20 mouse cellular contexts compared by ENCODE assay signal in genomic region chr6:49792524-49792923, GRCm38 (mm10). TPM values are rescaled to one million over a fixed set of nuclear protein-coding genes. Genes with fewer than 3 reads are reported as not detected.
A peak's percentile ranks its signal among the peaks of the same experiment; 100 is the strongest.
DNase-seq lines count a peak whose midpoint lies in the region; ATAC-seq and TF ChIP-seq lines count a peak whose summit lies in the region.
"Had no signal": no experiment of that assay in that cellular context is flagged by ENCODE, and none has a peak within 500 bp of the region (broad histone marks: within the 10 kb centered on the region; RNA-seq: fewer than 3 reads in every experiment).

No protein-coding gene starts in this region.

- H3K27ac ChIP-seq in embryonic facial prominence, embryonic 14.5 days (replicated peaks; ENCODE audit: low read depth, low read length): no peak overlapping the region
- no peak overlapping the region for H3K27ac ChIP-seq in embryonic facial prominence, embryonic 10.5 days (replicated peaks)
- H3K27ac ChIP-seq: heart, embryonic 13.5 days; hindbrain, embryonic 15.5 days; liver, embryonic 13.5 days; neural tube, embryonic 12.5 days had no signal

- in situ Hi-C loops in Patski (cut with MboI; ENCODE audit: low pct_unique_long_range_greater_than_20kb): no loop called here

- H3K9me3 ChIP-seq in embryonic facial prominence, embryonic 14.5 days (ENCODE audit: control insufficient read depth, low read length): no peaks in the 10 kb centered on the region
- no peaks in the 10 kb centered on the region for H3K9me3 ChIP-seq in embryonic facial prominence, embryonic 10.5 days
- H3K9me3 ChIP-seq: heart, embryonic 13.5 days; hindbrain, embryonic 15.5 days; liver, embryonic 13.5 days; neural tube, embryonic 12.5 days had no signal

- no peaks in the 10 kb centered on the region for H3K36me3 ChIP-seq in embryonic facial prominence, embryonic 14.5 days (ENCODE audit: control insufficient read depth, insufficient read depth, low read length)
- no peaks in the 10 kb centered on the region for H3K36me3 ChIP-seq in embryonic facial prominence, embryonic 10.5 days (replicated peaks)
- H3K36me3 ChIP-seq: heart, embryonic 13.5 days; hindbrain, embryonic 15.5 days; liver, embryonic 13.5 days; neural tube, embryonic 12.5 days had no signal

- no peak overlapping the region for H3K4me2 ChIP-seq in embryonic facial prominence, embryonic 14.5 days (ENCODE audit: low read depth, low read length)
- H3K4me2 ChIP-seq: heart, embryonic 13.5 days; hindbrain, embryonic 15.5 days; liver, embryonic 13.5 days; neural tube, embryonic 12.5 days had no signal

- no peaks in the 10 kb centered on the region for H3K4me1 ChIP-seq in embryonic facial prominence, embryonic 14.5 days (ENCODE audit: control insufficient read depth, insufficient read depth, low read length)
- H3K4me1 ChIP-seq in embryonic facial prominence, embryonic 10.5 days: no peaks in the 10 kb centered on the region
- H3K4me1 ChIP-seq: hindbrain, embryonic 15.5 days; liver, embryonic 13.5 days; neural tube, embryonic 12.5 days had no signal

- no peak for ATAC-seq in embryonic facial prominence, embryonic 14.5 days (ENCODE audit: low read depth)
- ATAC-seq in Patski: peak; percentile 93
- ATAC-seq: activated CD4-positive, CD25-positive, alpha-beta regulatory T cell, adult 4 months; forebrain, embryonic 16.5 days had no signal

- no peaks in the 10 kb centered on the region for H3K27me3 ChIP-seq in embryonic facial prominence, embryonic 14.5 days (replicated peaks; ENCODE audit: control insufficient read depth, insufficient read depth, low read length)
- H3K27me3 ChIP-seq in embryonic facial prominence, embryonic 10.5 days (replicated peaks; ENCODE audit: low read depth, poor library complexity, severe bottlenecking): no peaks in the 10 kb centered on the region
- no peaks in the 10 kb centered on the region for H3K27me3 ChIP-seq in Patski
- H3K27me3 ChIP-seq: CH12.LX; heart, embryonic 13.5 days; hindbrain, embryonic 15.5 days; liver, embryonic 13.5 days; megakaryocyte, embryonic 14.5 days; neural tube, embryonic 12.5 days had no signal

- no peak overlapping the region for H3K4me3 ChIP-seq in embryonic facial prominence, embryonic 14.5 days (ENCODE audit: low read depth, low read length)
- H3K4me3 ChIP-seq in embryonic facial prominence, embryonic 10.5 days: no peak overlapping the region
- H3K4me3 ChIP-seq: heart, embryonic 13.5 days; hindbrain, embryonic 15.5 days; liver, embryonic 13.5 days; megakaryocyte, embryonic 14.5 days; neural tube, embryonic 12.5 days had no signal

- POLR2A ChIA-PET in Patski (lab: Charles Lee): no interaction called here

- DNase-seq in embryonic facial prominence, embryonic 14.5 days (ENCODE audit: low spot score): peak; percentile 33
- DNase-seq in embryonic facial prominence, embryonic 10.5 days (ENCODE audit: low spot score): no peak
- DNase-seq in Patski (ENCODE audit: low read depth, low spot score): peak; percentile 53
- peak; percentile 56 for DNase-seq in kidney, adult 9 months
- peak; percentile 55 to 76 for DNase-seq in kidney, postnatal 36 days
- no peak for DNase-seq in natural killer cell, adult 2 months (ENCODE audit: low spot score in 2 of 2)
- no peak for DNase-seq in layer of hippocampus, adult 9-10 months (ENCODE audit: low spot score)
- DNase-seq in yolk sac, embryonic 10.5 days (ENCODE audit: low spot score): no peak
- DNase-seq: adrenal gland, postnatal 25 days; cerebellum, adult 2 months; heart, postnatal 36 days; liver, embryonic 13.5 days; right cerebral cortex, postnatal 14 days had no signal

- no peak for TF ChIP-seq CTCF in Patski (IDR thresholded peaks at IDR 0.05)

- no peak overlapping the region for H3K9ac ChIP-seq in embryonic facial prominence, embryonic 14.5 days (ENCODE audit: low read depth, low read length)
- H3K9ac ChIP-seq: heart, embryonic 13.5 days; hindbrain, embryonic 15.5 days; liver, embryonic 13.5 days; neural tube, embryonic 12.5 days had no signal

- 71% methylated on average over 12 of the region's 12 CpGs for WGBS in embryonic facial prominence, embryonic 14.5 days
- WGBS in embryonic facial prominence, embryonic 10.5 days: 78% methylated on average over 12 of the region's 12 CpGs

- CTCF ChIA-PET in Patski (lab: Charles Lee): no interaction called here

RNA-seq across cellular contexts. Expression of gene Npy, which starts 30.0 kb away (rescaled TPM):
- 13.8 and 17.0 TPM in 2 replicates for polyA plus RNA-seq in embryonic facial prominence, embryonic 14.5 days (2014; fragmentation: Nextera tagmentation; extraction: Ambion mirVana)
- polyA plus RNA-seq in embryonic facial prominence, embryonic 10.5 days (2016; fragmentation: Nextera tagmentation; extraction: Ambion mirVana): 0.78 and 1.2 TPM in 2 replicates
- not detected for polyA plus RNA-seq in Patski (2021)
- polyA plus RNA-seq: activated CD4-positive, CD25-positive, alpha-beta regulatory T cell, adult 4 months had no signal

Comparison
In these comparisons a context has a peak if more than half of its experiments do, and no peak if none do; other contexts are left out.
1. DNase-seq: peak in embryonic facial prominence, embryonic 14.5 days (single experiment), Patski (single experiment), kidney, adult 9 months (single experiment) and kidney, postnatal 36 days (2 of 2); none in embryonic facial prominence, embryonic 10.5 days (single experiment), natural killer cell, adult 2 months (0 of 2), layer of hippocampus, adult 9-10 months (single experiment) and yolk sac, embryonic 10.5 days (single experiment).